Mouse (Mus musculus): Measurements from ENCODE around the gene Clcn2.

DNA sequence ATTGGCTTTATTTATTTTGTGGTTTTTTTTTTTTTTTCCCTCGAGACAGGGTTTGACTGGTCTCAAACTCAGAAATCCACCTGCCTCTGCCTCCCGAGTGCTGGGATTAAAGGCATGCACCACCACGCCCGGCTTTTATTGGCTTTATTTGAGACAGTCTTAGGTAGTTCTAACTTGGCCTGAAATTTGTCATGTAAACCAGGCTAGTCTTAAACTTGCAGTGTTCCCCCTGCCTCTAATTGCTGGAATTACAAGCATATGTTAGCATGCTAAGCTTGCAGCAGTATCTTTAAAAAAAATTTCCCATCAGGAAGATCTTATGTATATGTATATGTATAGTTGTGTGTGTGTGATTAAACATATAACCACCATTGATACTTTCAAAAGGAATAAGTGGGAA, 40.8 kb downstream of the Clcn2 start:
- TF ChIP-seq CTCF (IDR thresholded peaks at IDR 0.05; ENCODE audit: low read depth) = no peak
- TF ChIP-seq EP300 (IDR thresholded peaks at IDR 0.05; ENCODE audit: low read depth) = no peak
